Mouse (Mus musculus): ENCODE results near the gene Shisa2.
"Not testable (repeated sequence)": the region's sequence is repeated elsewhere in the genome, so short reads cannot be mapped to it uniquely, and the experiment has no call there.

Gene Shisa2

GRCm38 (mm10) chr14:59625158-59625805, at the start of gene Shisa2:
Gene Shisa2, plus strand, starts transcription at chr14:59625308.
- peak; percentile 91 for DNase-seq (ENCODE audit: low read depth, low spot score)

GRCm38 (mm10) chr14:59576385-59576784, 48.7 kb upstream of the Shisa2 start:
- DNase-seq (ENCODE audit: low read depth, low spot score): no peak

- peak; percentile 13 for DNase-seq (ENCODE audit: low read depth, low spot score)
Observed at GRCm38 (mm10) chr14:59590614-59591013, 34.5 kb upstream of the Shisa2 start.

GRCm38 (mm10) chr14:59591901-59592300, 33.2 kb upstream of the Shisa2 start:
- DNase-seq (ENCODE audit: low read depth, low spot score): no peak

GRCm38 (mm10) chr14:59592593-59592992, 32.5 kb upstream of the Shisa2 start:
- no peak for DNase-seq (ENCODE audit: low read depth, low spot score)

GRCm38 (mm10) chr14:59594988-59595387, 30.1 kb upstream of the Shisa2 start:
- no peak for DNase-seq (ENCODE audit: low read depth, low spot score)

GRCm38 (mm10) chr14:59597398-59598259, 27.5 kb upstream of the Shisa2 start, which contains the start of gene Cdadc1:
Gene Cdadc1, minus strand, starts transcription at chr14:59597959.
- peak; percentile 94 for DNase-seq (ENCODE audit: low read depth, low spot score)

- DNase-seq (ENCODE audit: low read depth, low spot score): no peak
Observed at GRCm38 (mm10) chr14:59598260-59598627, 26.9 kb upstream of the Shisa2 start.

GRCm38 (mm10) chr14:59604002-59604645, 21.0 kb upstream of the Shisa2 start:
- DNase-seq (ENCODE audit: low read depth, low spot score): peak; percentile 26

GRCm38 (mm10) chr14:59605671-59606353, 19.3 kb upstream of the Shisa2 start:
- DNase-seq (ENCODE audit: low read depth, low spot score): peak; percentile 74

- DNase-seq (ENCODE audit: low read depth, low spot score): no peak
Observed at GRCm38 (mm10) chr14:59607021-59607420, 18.1 kb upstream of the Shisa2 start.

- peak; percentile 77 for DNase-seq (ENCODE audit: low read depth, low spot score)
Observed at GRCm38 (mm10) chr14:59612920-59613625, 12.0 kb upstream of the Shisa2 start.

GRCm38 (mm10) chr14:59614149-59614548, 11.0 kb upstream of the Shisa2 start:
- not testable (repeated sequence) for DNase-seq (ENCODE audit: low read depth, low spot score)

- DNase-seq (ENCODE audit: low read depth, low spot score): no peak
Observed at GRCm38 (mm10) chr14:59616802-59617201, 8.3 kb upstream of the Shisa2 start.

GRCm38 (mm10) chr14:59624326-59624885, 702 bp upstream of the Shisa2 start:
- DNase-seq (ENCODE audit: low read depth, low spot score): no peak

GRCm38 (mm10) chr14:59625806-59626364, 777 bp downstream of the Shisa2 start:
- DNase-seq (ENCODE audit: low read depth, low spot score): peak; percentile 73

- DNase-seq (ENCODE audit: low read depth, low spot score): no peak
Observed at GRCm38 (mm10) chr14:59626711-59627110, 1.6 kb downstream of the Shisa2 start.

GRCm38 (mm10) chr14:59627142-59627680, 2.1 kb downstream of the Shisa2 start:
- DNase-seq (ENCODE audit: low read depth, low spot score): no peak

GRCm38 (mm10) chr14:59627823-59628222, 2.7 kb downstream of the Shisa2 start:
- DNase-seq (ENCODE audit: low read depth, low spot score): peak; percentile 58

- no peak for DNase-seq (ENCODE audit: low read depth, low spot score)
Observed at GRCm38 (mm10) chr14:59629308-59629707, 4.2 kb downstream of the Shisa2 start.
